Mouse (Mus musculus): Measurements from ENCODE around the gene Nmrk2.

DNA sequence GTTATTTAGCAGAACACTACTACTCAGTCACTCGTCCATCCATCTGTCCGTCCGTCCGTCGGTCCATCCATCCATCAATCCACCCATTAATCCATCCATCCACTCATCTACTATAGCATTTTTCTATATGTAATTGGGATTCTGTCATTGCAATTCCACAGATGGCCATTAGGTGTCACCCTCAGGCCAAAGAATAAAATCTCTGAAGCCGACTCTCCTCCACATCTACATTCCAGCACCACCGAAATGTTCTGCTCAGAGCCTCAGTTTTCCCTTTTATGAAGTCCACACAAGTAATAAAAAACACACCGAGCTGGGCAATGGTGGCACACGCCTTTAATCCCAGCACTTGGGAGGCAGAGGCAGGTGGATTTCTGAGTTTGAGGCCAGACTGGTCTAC is 3.6 kb downstream of the Nmrk2 start:
- TF ChIP-seq CTCF (conservative IDR thresholded peaks at IDR 0.05; ENCODE audit: insufficient read depth, insufficient read length, low read depth, low read length) (peak; percentile 54), POLR2A (IDR thresholded peaks at IDR 0.05; ENCODE audit: low read depth, low read length) (no peak)
